ENCODE assay signal across 9 mouse cellular contexts in genomic region chrX:81071746-81072640, GRCm38 (mm10). TPM values are rescaled to one million over a fixed set of nuclear protein-coding genes. Genes with fewer than 3 reads are reported as not detected.
DNase-seq lines count a peak whose midpoint lies in the region; ATAC-seq lines count a peak whose summit lies in the region.
"Had no signal": no experiment of that assay in that cellular context is flagged by ENCODE, and none has a peak within 500 bp of the region (broad histone marks: within the 10 kb centered on the region; RNA-seq: fewer than 3 reads in every experiment).

No protein-coding gene starts in this region.

- intact Hi-C loops in heart, postnatal 25 days (cut with DNase I), result no loop called here

- no peaks in the 10 kb centered on the region for H3K4me1 ChIP-seq in liver, embryonic 11.5 days (replicated peaks; ENCODE audit: control insufficient read depth, insufficient read depth, low read length)
- no peaks in the 10 kb centered on the region for H3K4me1 ChIP-seq in stomach, embryonic 16.5 days (ENCODE audit: control insufficient read depth, insufficient read depth, low read length)

- peak overlapping the region; percentile 70 for H3K4me2 ChIP-seq in liver, embryonic 11.5 days
- peak overlapping the region; percentile 54 for H3K4me2 ChIP-seq in stomach, embryonic 16.5 days (ENCODE audit: low read depth, low read length)

- no peaks in the 10 kb centered on the region for H3K27me3 ChIP-seq in liver, embryonic 11.5 days (replicated peaks; ENCODE audit: control insufficient read depth, insufficient read depth, low read length)
- H3K27me3 ChIP-seq in stomach, embryonic 16.5 days (ENCODE audit: control insufficient read depth, insufficient read depth, low read length), result no peaks in the 10 kb centered on the region

- 6% methylated on average over 11 of the region's 14 CpGs for WGBS in liver, embryonic 11.5 days
- WGBS in stomach, embryonic 16.5 days, result 6% methylated on average over 14 of the region's 14 CpGs

- H3K4me3 ChIP-seq in liver, embryonic 11.5 days (ENCODE audit: low read depth, low read length), result peak overlapping the region; percentile 48
- H3K4me3 ChIP-seq in stomach, embryonic 16.5 days (replicated peaks; ENCODE audit: low read length), result peak overlapping the region; percentile 60

- H3K36me3 ChIP-seq in liver, embryonic 11.5 days (ENCODE audit: control insufficient read depth, insufficient read depth, low read length), result no peaks in the 10 kb centered on the region
- no peaks in the 10 kb centered on the region for H3K36me3 ChIP-seq in stomach, embryonic 16.5 days (ENCODE audit: control insufficient read depth, insufficient read depth, low read length)
- H3K36me3 ChIP-seq: G1E had no signal

- no peak overlapping the region for H3K27ac ChIP-seq in liver, embryonic 11.5 days (ENCODE audit: low read depth, low read length)
- H3K27ac ChIP-seq in stomach, embryonic 16.5 days (ENCODE audit: low read length), result peak overlapping the region; percentile 79

- peak; percentile 3 for DNase-seq in heart, adult 8-10 months (ENCODE audit: low spot score)
- no peak for DNase-seq in heart, postnatal 25 days (ENCODE audit: low spot score)
- peak; percentile 52 for DNase-seq in NIH3T3 (ENCODE audit: low read depth)
- DNase-seq in forelimb bud, embryonic 11.5 days (ENCODE audit: low read depth, low spot score), result peak; percentile 16
- DNase-seq in liver, embryonic 11.5 days (ENCODE audit: low spot score), result no peak
- no peak for DNase-seq in spleen, postnatal 4 days (ENCODE audit: low spot score in 2 of 2)
- no peak for DNase-seq in frontal cortex, postnatal 14 days (ENCODE audit: low spot score in 2 of 2)

- H3K9me3 ChIP-seq in liver, embryonic 11.5 days (ENCODE audit: control insufficient read depth, low read length), result no peaks in the 10 kb centered on the region
- no peaks in the 10 kb centered on the region for H3K9me3 ChIP-seq in stomach, embryonic 16.5 days (replicated peaks; ENCODE audit: control insufficient read depth, low read length)

- no peak for ATAC-seq in liver, embryonic 11.5 days (replicated peaks; ENCODE audit: low FRiP score)
- ATAC-seq in stomach, embryonic 16.5 days (ENCODE audit: insufficient read depth, low FRiP score), result no peak

- peak overlapping the region; percentile 25; the same call in 1 of the 2 replicates for H3K9ac ChIP-seq in liver, embryonic 11.5 days (ENCODE audit: low read depth, low read length)
- H3K9ac ChIP-seq in stomach, embryonic 16.5 days (ENCODE audit: low read length), result peak overlapping the region; percentile 71

RNA-seq across cellular contexts. Expression of gene Tmem47, which starts 1.5 kb away (rescaled TPM):
- 10 to 100 TPM; 16.1 to 36.1 (median 25.4) TPM for total RNA-seq in heart, adult 8-10 months (2022)
- total RNA-seq in heart, postnatal 25 days (2021), result 10 to 100 TPM; 19.4 to 31.3 TPM
- polyA plus RNA-seq in liver, embryonic 11.5 days (2014; fragmentation: Nextera tagmentation; extraction: Ambion mirVana), result 16.8 and 17.0 TPM in 2 replicates
- 16.6 and 17.5 TPM in 2 replicates for polyA plus RNA-seq in stomach, embryonic 16.5 days (2015; fragmentation: Nextera tagmentation; extraction: Ambion mirVana)
- total RNA-seq: G1E had no signal
- polyA plus RNA-seq: G1E had no signal

Comparison
In these comparisons a context has a peak if more than half of its experiments do, and no peak if none do; other contexts are left out.
1. DNase-seq: peak in heart, adult 8-10 months (single experiment), NIH3T3 (single experiment) and forelimb bud, embryonic 11.5 days (single experiment); none in heart, postnatal 25 days (single experiment), liver, embryonic 11.5 days (single experiment), spleen, postnatal 4 days (0 of 2) and frontal cortex, postnatal 14 days (0 of 2).